Mouse (Mus musculus): ENCODE data around the gene Snx30. TPM values are rescaled to one million over a fixed set of nuclear protein-coding genes. Genes with fewer than 3 reads are reported as not detected.

The Snx30 gene
- polyA plus RNA-seq, 1 experiment from 2014 or later = 13.4 TPM

- 84% methylated on average over 6 of the region's 6 CpGs for WGBS
- Histone ChIP-seq H3K27ac (no peak overlapping the region), H3K4me2 (no peak overlapping the region), H3K9me3 (no peaks in the 10 kb centered on the region), H3K4me3 (replicated peaks) (no peak overlapping the region), H3K9ac (no peak overlapping the region), H3K27me3 (no peaks in the 10 kb centered on the region), H3K36me3 (replicated peaks) (peaks cover 34% of the 10 kb centered on the region), H3K4me1 (no peaks in the 10 kb centered on the region)
- no peak for ATAC-seq (ENCODE audit: low FRiP score)
These were observed 78.6 kb downstream of the Snx30 start for GRCm38 (mm10) chr4:59884136-59884696.

GRCm38 (mm10) chr4:59886281-59886680, 80.6 kb downstream of the Snx30 start:
- H3K27ac ChIP-seq = no peak overlapping the region
- WGBS = 94% methylated on average over 6 of the region's 6 CpGs
- ATAC-seq (ENCODE audit: low FRiP score) = no peak
- peaks cover 28% of the 10 kb centered on the region for H3K36me3 ChIP-seq (replicated peaks)
- H3K4me3 ChIP-seq (replicated peaks) = no peak overlapping the region
- H3K9ac ChIP-seq = no peak overlapping the region
- H3K4me1 ChIP-seq = no peaks in the 10 kb centered on the region
- H3K27me3 ChIP-seq = no peaks in the 10 kb centered on the region
- H3K9me3 ChIP-seq = no peaks in the 10 kb centered on the region
- no peak overlapping the region for H3K4me2 ChIP-seq

- Histone ChIP-seq H3K27me3 (no peaks in the 10 kb centered on the region), H3K4me1 (no peaks in the 10 kb centered on the region), H3K4me3 (replicated peaks) (no peak overlapping the region), H3K9me3 (no peaks in the 10 kb centered on the region), H3K27ac (no peak overlapping the region), H3K36me3 (replicated peaks) (peaks cover 26% of the 10 kb centered on the region), H3K9ac (no peak overlapping the region), H3K4me2 (no peak overlapping the region)
- 92% methylated on average over 5 of the region's 5 CpGs for WGBS
- no peak for ATAC-seq (ENCODE audit: low FRiP score)
These were observed 81.4 kb downstream of the Snx30 start for GRCm38 (mm10) chr4:59887011-59887410.

GRCm38 (mm10) chr4:59888014-59888413, 82.4 kb downstream of the Snx30 start:
- H3K4me2 ChIP-seq = no peak overlapping the region
- peaks cover 16% of the 10 kb centered on the region for H3K36me3 ChIP-seq (replicated peaks)
- no peaks in the 10 kb centered on the region for H3K4me1 ChIP-seq
- H3K9ac ChIP-seq = no peak overlapping the region
- no peak for ATAC-seq (ENCODE audit: low FRiP score)
- no peak overlapping the region for H3K27ac ChIP-seq
- 83% methylated on average over 5 of the region's 5 CpGs for WGBS
- no peak overlapping the region for H3K4me3 ChIP-seq (replicated peaks)
- no peaks in the 10 kb centered on the region for H3K9me3 ChIP-seq
- no peaks in the 10 kb centered on the region for H3K27me3 ChIP-seq

- Histone ChIP-seq H3K4me1 (no peaks in the 10 kb centered on the region), H3K36me3 (replicated peaks) (peaks cover 22% of the 10 kb centered on the region), H3K4me2 (no peak overlapping the region), H3K9me3 (no peaks in the 10 kb centered on the region), H3K9ac (no peak overlapping the region), H3K27ac (no peak overlapping the region), H3K4me3 (replicated peaks) (no peak overlapping the region), H3K27me3 (no peaks in the 10 kb centered on the region)
- ATAC-seq (ENCODE audit: low FRiP score) = 0 out of 2 replicates have a peak, but pooled peaks have one; percentile 30
- 92% methylated on average over 6 of the region's 6 CpGs for WGBS
These were observed 84.5 kb downstream of the Snx30 start for GRCm38 (mm10) chr4:59890086-59890600.

GRCm38 (mm10) chr4:59891723-59892416, 86.2 kb downstream of the Snx30 start:
- Histone ChIP-seq H3K4me3 (replicated peaks) (no peak overlapping the region), H3K27me3 (no peaks in the 10 kb centered on the region), H3K9me3 (no peaks in the 10 kb centered on the region), H3K9ac (no peak overlapping the region), H3K36me3 (replicated peaks) (peaks cover 26% of the 10 kb centered on the region), H3K4me1 (no peaks in the 10 kb centered on the region), H3K27ac (no peak overlapping the region), H3K4me2 (no peak overlapping the region)
- no peak for ATAC-seq (ENCODE audit: low FRiP score)
- 76% methylated on average over 10 of the region's 10 CpGs for WGBS

- Histone ChIP-seq H3K36me3 (replicated peaks) (peaks cover 26% of the 10 kb centered on the region), H3K9me3 (no peaks in the 10 kb centered on the region), H3K4me3 (replicated peaks) (no peak overlapping the region), H3K9ac (no peak overlapping the region), H3K27ac (no peak overlapping the region), H3K4me2 (no peak overlapping the region), H3K4me1 (no peaks in the 10 kb centered on the region), H3K27me3 (no peaks in the 10 kb centered on the region)
- WGBS = 94% methylated on average over 5 of the region's 5 CpGs
- no peak for ATAC-seq (ENCODE audit: low FRiP score)
These were observed 87.1 kb downstream of the Snx30 start for GRCm38 (mm10) chr4:59892731-59893130.

- Histone ChIP-seq H3K4me2 (no peak overlapping the region), H3K4me1 (no peaks in the 10 kb centered on the region), H3K27ac (no peak overlapping the region), H3K4me3 (replicated peaks) (no peak overlapping the region), H3K27me3 (no peaks in the 10 kb centered on the region), H3K36me3 (replicated peaks) (peaks cover 33% of the 10 kb centered on the region), H3K9ac (no peak overlapping the region), H3K9me3 (no peaks in the 10 kb centered on the region)
- 92% methylated on average over 8 of the region's 8 CpGs for WGBS
- no peak for ATAC-seq (ENCODE audit: low FRiP score)
These were observed 88.8 kb downstream of the Snx30 start for GRCm38 (mm10) chr4:59894415-59894814.

GRCm38 (mm10) chr4:59894977-59895575, 89.4 kb downstream of the Snx30 start:
- Histone ChIP-seq H3K9me3 (no peaks in the 10 kb centered on the region), H3K9ac (no peak overlapping the region)

GRCm38 (mm10) chr4:59896000-59896399, 90.4 kb downstream of the Snx30 start:
- peaks cover 34% of the 10 kb centered on the region for H3K36me3 ChIP-seq (replicated peaks)
- no peak overlapping the region for H3K27ac ChIP-seq
- no peaks in the 10 kb centered on the region for H3K27me3 ChIP-seq
- no peak overlapping the region for H3K4me3 ChIP-seq (replicated peaks)
- no peak for ATAC-seq (ENCODE audit: low FRiP score)
- no peak overlapping the region for H3K9ac ChIP-seq
- no peak overlapping the region for H3K4me2 ChIP-seq
- WGBS = 64% methylated on average over 5 of the region's 5 CpGs
- H3K4me1 ChIP-seq = no peaks in the 10 kb centered on the region
- H3K9me3 ChIP-seq = no peaks in the 10 kb centered on the region

More at GRCm38 (mm10) chr4:59894977-59895575, 89.4 kb downstream of the Snx30 start:
- Histone ChIP-seq H3K4me2 (no peak overlapping the region), H3K27me3 (no peaks in the 10 kb centered on the region), H3K4me1 (no peaks in the 10 kb centered on the region), H3K27ac (no peak overlapping the region), H3K4me3 (replicated peaks) (no peak overlapping the region), H3K36me3 (replicated peaks) (peaks cover 39% of the 10 kb centered on the region)
- ATAC-seq (ENCODE audit: low FRiP score) = no peak
- 96% methylated on average over 3 of the region's 3 CpGs for WGBS

GRCm38 (mm10) chr4:59897814-59898520, 92.3 kb downstream of the Snx30 start:
- WGBS = 91% methylated on average over 12 of the region's 12 CpGs
- H3K4me3 ChIP-seq (replicated peaks) = no peak overlapping the region
- no peak for ATAC-seq (ENCODE audit: low FRiP score)

GRCm38 (mm10) chr4:59898521-59898919, 92.9 kb downstream of the Snx30 start:
- H3K27me3 ChIP-seq = no peaks in the 10 kb centered on the region
- no peak overlapping the region for H3K9ac ChIP-seq
- H3K4me2 ChIP-seq = no peak overlapping the region
- H3K36me3 ChIP-seq (replicated peaks) = peaks cover 34% of the 10 kb centered on the region
- no peaks in the 10 kb centered on the region for H3K9me3 ChIP-seq
- H3K4me1 ChIP-seq = no peaks in the 10 kb centered on the region
- H3K4me3 ChIP-seq (replicated peaks) = no peak overlapping the region
- no peak for ATAC-seq (ENCODE audit: low FRiP score)
- 87% methylated on average over 9 of the region's 9 CpGs for WGBS
- no peak overlapping the region for H3K27ac ChIP-seq

More at GRCm38 (mm10) chr4:59897814-59898520, 92.3 kb downstream of the Snx30 start:
- no peaks in the 10 kb centered on the region for H3K9me3 ChIP-seq
- H3K9ac ChIP-seq = no peak overlapping the region
- peaks cover 34% of the 10 kb centered on the region for H3K36me3 ChIP-seq (replicated peaks)
- H3K27me3 ChIP-seq = no peaks in the 10 kb centered on the region
- H3K27ac ChIP-seq = no peak overlapping the region
- H3K4me2 ChIP-seq = no peak overlapping the region
- H3K4me1 ChIP-seq = no peaks in the 10 kb centered on the region
